Mouse (Mus musculus) testis, postnatal 10 days (tissue): ENCODE data around the gene Map4k5.

ENCODE experiments used
- DNase-seq: peaks from one replicate; pipeline ENCODE4 v3.0.0; 2021; ENCODE audit warnings: low spot score

The Map4k5 gene

GRCm38 (mm10) chr12:69892371-69893251 is at the start of gene Map4k5, which contains the start of gene Atl1:
Map4k5 (minus strand) TSS chr12:69893200.
Atl1 (plus strand) TSS chr12:69892614.
- peak; percentile 91 for DNase-seq

GRCm38 (mm10) chr12:69941655-69942329 is 48.8 kb upstream of the Map4k5 start:
- no peak for DNase-seq

- DNase-seq: no peak
These were observed 46.3 kb upstream of the Map4k5 start for GRCm38 (mm10) chr12:69939291-69939690.

GRCm38 (mm10) chr12:69937731-69938130 is 44.7 kb upstream of the Map4k5 start:
- DNase-seq: no peak

GRCm38 (mm10) chr12:69926716-69927115 is 33.7 kb upstream of the Map4k5 start:
- no peak for DNase-seq

GRCm38 (mm10) chr12:69924012-69924411 is 31.0 kb upstream of the Map4k5 start:
- DNase-seq: peak; percentile 50

GRCm38 (mm10) chr12:69923603-69924002 is 30.6 kb upstream of the Map4k5 start:
- DNase-seq: no peak

GRCm38 (mm10) chr12:69923128-69923527 is 30.1 kb upstream of the Map4k5 start:
- no peak for DNase-seq

- DNase-seq: no peak
These were observed 29.1 kb upstream of the Map4k5 start for GRCm38 (mm10) chr12:69922099-69922498.

- no peak for DNase-seq
These were observed 24.9 kb upstream of the Map4k5 start for GRCm38 (mm10) chr12:69917870-69918269.

GRCm38 (mm10) chr12:69912737-69913136 is 19.7 kb upstream of the Map4k5 start:
- no peak for DNase-seq

GRCm38 (mm10) chr12:69911906-69912305 is 18.9 kb upstream of the Map4k5 start:
- DNase-seq: no peak

GRCm38 (mm10) chr12:69908511-69908900 is 15.5 kb upstream of the Map4k5 start:
- DNase-seq: peak; percentile 52

- DNase-seq: peak; percentile 49
These were observed 14.9 kb upstream of the Map4k5 start for GRCm38 (mm10) chr12:69907667-69908510.

GRCm38 (mm10) chr12:69904991-69905390 is 12.0 kb upstream of the Map4k5 start:
- no peak for DNase-seq

- DNase-seq: no peak
These were observed 5.1 kb upstream of the Map4k5 start for GRCm38 (mm10) chr12:69898119-69898518.

- no peak for DNase-seq
These were observed 2.0 kb upstream of the Map4k5 start for GRCm38 (mm10) chr12:69895046-69895445.

GRCm38 (mm10) chr12:69893927-69894326 is 927 bp upstream of the Map4k5 start:
- DNase-seq: no peak

- no peak for DNase-seq
These were observed 1.3 kb downstream of the Map4k5 start for GRCm38 (mm10) chr12:69891721-69892120.

- no peak for DNase-seq
These were observed 2.5 kb downstream of the Map4k5 start for GRCm38 (mm10) chr12:69890476-69890875.

GRCm38 (mm10) chr12:69890051-69890450 is 2.9 kb downstream of the Map4k5 start:
- no peak for DNase-seq

GRCm38 (mm10) chr12:69888345-69888744 is 4.7 kb downstream of the Map4k5 start:
- DNase-seq: no peak
